Comparison of ENCODE assay signal across 9 mouse cellular contexts in the genomic region with DNA sequence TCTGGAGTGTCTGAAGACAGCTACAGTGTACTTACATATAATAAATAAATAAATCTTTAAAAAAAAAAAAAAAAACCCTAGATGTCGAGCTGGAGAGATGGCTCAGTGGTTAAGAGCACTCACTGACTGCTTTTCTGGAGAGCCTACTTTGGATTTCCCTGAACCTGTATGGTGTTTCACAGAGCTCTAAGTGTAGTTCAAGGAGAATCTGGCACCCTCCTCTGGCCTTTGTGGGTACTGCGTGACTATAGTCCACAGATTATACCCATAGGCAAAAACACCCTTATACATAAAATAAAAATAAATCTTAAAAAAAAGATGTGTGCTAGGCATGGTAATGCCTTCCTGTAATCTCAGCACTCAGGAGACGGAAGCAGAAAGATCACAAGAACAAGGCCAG. TPM values are rescaled to one million over a fixed set of nuclear protein-coding genes. Genes with fewer than 3 reads are reported as not detected.
DNase-seq lines count a peak whose midpoint lies in the region; ATAC-seq and TF ChIP-seq lines count a peak whose summit lies in the region.
"Had no signal": no experiment of that assay in that cellular context is flagged by ENCODE, and none has a peak within 500 bp of the region (broad histone marks: within the 10 kb centered on the region; RNA-seq: fewer than 3 reads in every experiment).

No protein-coding gene starts in this region.

- H3K4me2 ChIP-seq in limb, embryonic 11.5 days (ENCODE audit: low read depth, severe bottlenecking), result no peak overlapping the region

- no peak for TF ChIP-seq CTCF in thymus, adult 2 months (IDR thresholded peaks at IDR 0.05; ENCODE audit: borderline replicate concordance, control insufficient read depth, extremely low read depth, insufficient read depth, low read length, poor library complexity)

- no peak overlapping the region for H3K27ac ChIP-seq in limb, embryonic 11.5 days (replicated peaks; ENCODE audit: low read depth, low read length)
- H3K27ac ChIP-seq in thymus, adult 2 months (ENCODE audit: control insufficient read depth, insufficient read depth, low read length), result no peak overlapping the region

- 68% methylated on average over 3 of the region's 3 CpGs for whole genome bisulfite sequencing in limb, embryonic 11.5 days
- 67% methylated on average over 3 of the region's 3 CpGs for WGBS in thymus, adult 2 months

- H3K9ac ChIP-seq in limb, embryonic 11.5 days (ENCODE audit: low read length), result no peak overlapping the region

- H3K27me3 ChIP-seq in limb, embryonic 11.5 days (ENCODE audit: control insufficient read depth, insufficient read depth, low read length), result no peaks in the 10 kb centered on the region
- H3K27me3 ChIP-seq in thymus, adult 2 months (ENCODE audit: control insufficient read depth, insufficient read depth, low read length), result no peaks in the 10 kb centered on the region

- peak; percentile 47; the same call in 1 of the 2 replicates for ATAC-seq in limb, embryonic 11.5 days (ENCODE audit: insufficient number of reproducible peaks, low FRiP score, low TSS enrichment, low read depth)

- H3K4me1 ChIP-seq in limb, embryonic 11.5 days (ENCODE audit: control insufficient read depth, insufficient read depth, low read length), result no peaks in the 10 kb centered on the region
- H3K4me1 ChIP-seq in thymus, adult 2 months (replicated peaks; ENCODE audit: control insufficient read depth, insufficient read depth, low read length), result no peaks in the 10 kb centered on the region

- H3K36me3 ChIP-seq in limb, embryonic 11.5 days (ENCODE audit: control insufficient read depth, insufficient read depth, low read length), result peaks cover 8% of the 10 kb centered on the region; the same call in 1 of the 2 replicates
- peaks cover 39% of the 10 kb centered on the region for H3K36me3 ChIP-seq in thymus, adult 2 months (ENCODE audit: control insufficient read depth, insufficient read depth, low read length)

- TF ChIP-seq POLR2A in thymus, adult 2 months (IDR thresholded peaks at IDR 0.05; ENCODE audit: control insufficient read depth, extremely low read depth, insufficient read depth, low read length, poor library complexity), result no peak

- peak; percentile 90 for DNase-seq in 3T3-L1 (ENCODE audit: low read depth, low spot score)
- peak; percentile 80 for DNase-seq in MN1 (ENCODE audit: low spot score)
- peak; percentile 81 to 85 for DNase-seq in cerebellum, postnatal 14 days
- DNase-seq in frontal cortex, postnatal 25 days (ENCODE audit: low spot score in 2 of 2), result peak; percentile 49 to 72
- peak; percentile 54 to 85 for DNase-seq in kidney, adult 8-10 months
- peak; percentile 79 for DNase-seq in limb, embryonic 11.5 days (ENCODE audit: low spot score)
- peak; percentile 53 for DNase-seq in neural tube, embryonic 10.5 days (ENCODE audit: extremely low spot score, low spot score)
- peak; percentile 78 for DNase-seq in thymus, adult 2 months

- no peak overlapping the region for H3K4me3 ChIP-seq in limb, embryonic 11.5 days (ENCODE audit: low read depth, low read length)
- no peak overlapping the region for H3K4me3 ChIP-seq in thymus, adult 2 months (ENCODE audit: control insufficient read depth, insufficient read depth, low read length)

- H3K9me3 ChIP-seq in limb, embryonic 11.5 days (ENCODE audit: control insufficient read depth, low read length), result no peaks in the 10 kb centered on the region

RNA-seq across cellular contexts. Expression of gene Rtel1, which starts 14.5 kb away (rescaled TPM):
- polyA plus RNA-seq in limb, embryonic 11.5 days (2014; fragmentation: Nextera tagmentation; extraction: Ambion mirVana), result 63.0 and 63.7 TPM in 2 replicates
- polyA plus RNA-seq in thymus, adult 2 months (2012; rRNA removed), result 110 and 119 TPM in 2 replicates

RNA-seq across cellular contexts. Expression of gene Stmn3, which starts 19.7 kb away (rescaled TPM):
- polyA plus RNA-seq in limb, embryonic 11.5 days (2014; fragmentation: Nextera tagmentation; extraction: Ambion mirVana), result 0.84 and 0.91 TPM in 2 replicates
- polyA plus RNA-seq in thymus, adult 2 months (2012; rRNA removed), result 0.15 TPM in 1 of 2 replicates, not detected in the other
- polyA plus RNA-seq: testis, adult 2 months had no signal

RNA-seq across cellular contexts. Expression of gene Zgpat, which starts 30.7 kb away (rescaled TPM):
- 35.0 and 40.2 TPM in 2 replicates for polyA plus RNA-seq in limb, embryonic 11.5 days (2014; fragmentation: Nextera tagmentation; extraction: Ambion mirVana)
- 87.6 and 91.9 TPM in 2 replicates for polyA plus RNA-seq in thymus, adult 2 months (2012; rRNA removed)

RNA-seq across cellular contexts. Expression of gene Arfrp1, which starts 31.2 kb away (rescaled TPM):
- 57.3 and 63.7 TPM in 2 replicates for polyA plus RNA-seq in limb, embryonic 11.5 days (2014; fragmentation: Nextera tagmentation; extraction: Ambion mirVana)
- 60.9 and 69.6 TPM in 2 replicates for polyA plus RNA-seq in thymus, adult 2 months (2012; rRNA removed)

RNA-seq across cellular contexts. Expression of gene Lime1, which starts 45.9 kb away (rescaled TPM):
- 20.9 and 26.7 TPM in 2 replicates for polyA plus RNA-seq in limb, embryonic 11.5 days (2014; fragmentation: Nextera tagmentation; extraction: Ambion mirVana)
- 263 and 268 TPM in 2 replicates for polyA plus RNA-seq in thymus, adult 2 months (2012; rRNA removed)
